Mouse (Mus musculus): Measurements from ENCODE around the gene Rapgef2.

Gene Rapgef2

GRCm38 (mm10) chr3:79283976-79284375, 2.3 kb downstream of the Rapgef2 start:
- in situ Hi-C loops (cut with MboI, MseI): loop anchor here (10.0 kb wide), 1 partner anchor 59 kb away; no protein-coding TSS in a partner anchor

GRCm38 (mm10) chr3:79283031-79283430, 3.3 kb downstream of the Rapgef2 start:
- in situ Hi-C loops (cut with MboI, MseI): loop anchor here (10.0 kb wide), 1 partner anchor 58 kb away; no protein-coding TSS in a partner anchor

- in situ Hi-C loops (cut with MboI, MseI): no loop called here
Observed at GRCm38 (mm10) chr3:79275856-79276645, 10.3 kb downstream of the Rapgef2 start.

GRCm38 (mm10) chr3:79273350-79273749, 13.0 kb downstream of the Rapgef2 start:
- in situ Hi-C loops (cut with MboI, MseI): no loop called here

GRCm38 (mm10) chr3:79272939-79273338, 13.4 kb downstream of the Rapgef2 start:
- in situ Hi-C loops (cut with MboI, MseI): no loop called here

DNA sequence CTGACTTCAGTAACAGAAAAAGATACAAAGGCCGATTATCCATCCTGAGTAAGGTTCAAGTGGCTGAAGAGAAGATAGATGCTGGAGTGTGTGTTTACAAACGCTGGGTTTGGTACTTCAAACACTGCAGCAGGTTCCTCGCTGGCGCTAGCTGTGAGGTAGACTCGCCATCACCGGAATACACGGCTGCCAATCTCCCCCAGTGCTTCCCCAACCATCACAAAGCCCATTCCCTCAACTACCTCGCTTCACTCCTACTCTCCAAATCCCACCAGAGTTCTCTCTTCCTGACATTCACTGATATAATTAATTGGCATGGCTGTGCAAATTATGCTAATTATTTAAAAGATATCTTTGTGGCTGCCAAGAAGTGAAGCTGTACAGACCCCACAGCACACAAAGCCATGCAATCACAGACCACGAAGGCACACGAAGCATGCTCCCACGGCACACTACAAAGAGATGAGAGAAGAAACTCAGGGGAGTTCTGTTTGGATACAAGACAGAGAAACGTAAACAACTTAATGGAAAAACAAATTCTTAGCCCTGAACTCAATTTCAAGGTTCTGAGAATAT, 15.2 kb downstream of the Rapgef2 start:
- in situ Hi-C loops (cut with MboI, MseI): no loop called here

DNA sequence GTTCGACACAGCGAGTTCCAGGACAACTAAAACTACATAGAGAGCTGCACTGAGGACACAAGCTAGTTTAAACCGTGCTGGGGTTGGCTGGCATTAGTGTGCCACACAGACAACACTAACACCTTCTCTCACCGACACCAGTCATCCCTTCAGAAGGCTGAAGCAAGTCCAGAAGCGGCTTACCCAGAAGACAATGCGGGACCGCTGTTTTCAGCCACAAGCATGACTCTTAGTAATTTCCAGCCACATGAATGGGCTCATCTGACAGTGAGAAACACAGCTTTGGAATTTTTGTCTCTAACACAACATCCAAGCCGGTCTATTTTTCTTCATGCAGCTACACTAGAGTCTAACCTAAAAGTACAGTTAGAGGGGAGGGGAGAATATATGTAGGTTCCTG, 16.4 kb downstream of the Rapgef2 start:
- in situ Hi-C loops (cut with MboI, MseI): no loop called here

DNA sequence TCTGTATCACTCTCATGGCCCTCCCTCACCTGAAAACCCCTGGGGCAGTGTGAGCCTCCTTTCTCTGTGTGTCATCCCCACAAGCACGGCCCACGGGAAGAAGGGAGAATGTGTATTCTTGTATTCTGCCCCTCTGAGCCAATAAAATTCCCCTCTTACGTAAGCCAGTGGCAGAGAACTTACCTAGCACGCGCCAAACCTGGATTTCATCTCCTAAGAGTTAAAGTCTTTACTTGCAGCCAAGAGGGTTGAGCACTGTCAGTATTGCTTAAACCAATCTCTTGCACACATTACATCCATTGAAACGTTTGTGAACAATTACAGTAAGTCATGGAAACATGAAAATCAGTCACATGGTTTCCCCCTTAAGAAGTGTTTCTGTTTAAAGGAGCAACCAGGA, 19.3 kb downstream of the Rapgef2 start:
- in situ Hi-C loops (cut with MboI, MseI): no loop called here

DNA sequence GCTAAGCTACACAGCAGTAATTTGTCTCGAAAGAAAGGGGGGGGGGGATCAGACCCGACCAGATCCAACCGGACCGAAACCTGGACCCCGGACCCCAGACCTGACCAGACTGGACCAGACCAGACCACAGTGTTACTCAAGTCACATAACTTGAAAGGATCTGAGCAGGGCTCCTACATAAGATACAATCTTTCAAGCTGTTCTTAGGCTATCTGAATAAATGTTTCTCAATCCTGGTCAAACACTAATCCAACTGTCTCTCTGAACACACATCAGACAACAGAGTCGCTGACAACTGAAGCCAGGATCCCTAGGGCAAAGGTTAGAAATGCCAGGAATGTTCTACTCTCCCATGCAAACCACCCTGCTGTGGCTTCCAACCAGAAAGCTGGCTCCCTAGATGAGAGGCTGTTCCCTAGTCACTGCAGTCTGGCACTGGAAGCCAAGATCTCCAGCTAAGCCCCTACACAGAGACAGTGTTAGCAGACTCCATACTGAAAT, 24.5 kb downstream of the Rapgef2 start:
- in situ Hi-C loops (cut with MboI, MseI): no loop called here

DNA sequence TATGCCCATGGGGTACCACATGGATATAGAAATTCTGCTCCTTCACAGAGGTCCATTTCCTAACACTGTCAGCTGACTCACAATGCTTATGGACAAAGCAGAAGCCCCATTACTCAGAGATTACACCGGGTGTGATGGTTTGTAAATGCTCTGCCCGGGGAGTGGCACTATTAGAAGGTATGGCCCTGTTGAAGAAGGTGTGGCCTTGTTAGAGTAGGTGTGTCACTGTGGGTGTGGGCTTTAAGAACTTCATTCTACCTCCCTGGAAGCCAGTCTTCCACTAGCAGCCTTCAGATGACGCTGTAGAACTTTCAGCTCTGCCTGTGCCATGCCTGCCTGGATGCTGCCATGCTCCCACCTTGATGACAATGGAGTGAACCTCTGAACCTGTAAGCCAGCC, 32.3 kb downstream of the Rapgef2 start:
- in situ Hi-C loops (cut with MboI, MseI): no loop called here

DNA sequence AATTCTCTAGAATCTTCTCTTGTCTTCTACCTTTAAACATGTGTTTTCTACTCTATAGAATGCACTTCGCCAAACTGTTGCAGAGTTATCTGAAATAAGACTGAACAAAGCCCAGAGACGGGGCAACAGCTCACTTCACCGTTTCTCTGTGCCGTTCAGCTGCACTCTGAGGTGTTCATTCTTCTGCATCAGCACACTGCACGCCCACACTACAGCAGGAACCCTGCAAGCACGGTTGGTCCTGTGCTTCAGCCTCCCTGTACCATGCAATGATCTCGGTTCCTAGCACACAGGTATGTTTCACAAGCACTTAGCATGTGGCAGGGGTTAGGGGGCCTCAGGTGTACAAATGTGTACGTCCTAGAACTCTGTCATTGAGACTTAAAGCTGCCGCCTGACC, 32.9 kb downstream of the Rapgef2 start:
- in situ Hi-C loops (cut with MboI, MseI): no loop called here

DNA sequence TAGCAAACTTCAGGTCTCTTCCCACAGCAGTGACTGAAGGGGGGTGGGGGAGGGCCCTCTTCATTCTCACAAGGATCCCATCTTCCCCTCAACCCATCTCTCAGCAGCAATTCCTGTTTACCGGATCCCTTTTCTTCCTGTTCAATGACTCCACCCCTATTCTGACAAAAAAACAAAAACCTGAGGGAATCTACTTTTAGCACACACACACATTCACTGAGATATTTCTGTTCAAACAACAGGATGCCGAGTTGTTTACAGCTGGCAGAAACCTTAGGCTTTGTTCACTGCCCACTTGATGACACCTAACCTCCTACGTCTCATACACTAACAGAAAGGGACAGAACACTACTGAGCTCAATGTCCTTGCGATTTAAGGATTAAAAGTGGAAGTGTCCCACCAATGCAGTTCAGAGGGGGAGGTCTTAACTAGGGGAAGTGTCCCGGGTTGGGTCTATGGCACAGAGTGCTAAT, 33.4 kb downstream of the Rapgef2 start:
- in situ Hi-C loops (cut with MboI, MseI): no loop called here

- in situ Hi-C loops (cut with MboI, MseI): no loop called here
Observed at GRCm38 (mm10) chr3:79249955-79250354, 36.4 kb downstream of the Rapgef2 start.

DNA sequence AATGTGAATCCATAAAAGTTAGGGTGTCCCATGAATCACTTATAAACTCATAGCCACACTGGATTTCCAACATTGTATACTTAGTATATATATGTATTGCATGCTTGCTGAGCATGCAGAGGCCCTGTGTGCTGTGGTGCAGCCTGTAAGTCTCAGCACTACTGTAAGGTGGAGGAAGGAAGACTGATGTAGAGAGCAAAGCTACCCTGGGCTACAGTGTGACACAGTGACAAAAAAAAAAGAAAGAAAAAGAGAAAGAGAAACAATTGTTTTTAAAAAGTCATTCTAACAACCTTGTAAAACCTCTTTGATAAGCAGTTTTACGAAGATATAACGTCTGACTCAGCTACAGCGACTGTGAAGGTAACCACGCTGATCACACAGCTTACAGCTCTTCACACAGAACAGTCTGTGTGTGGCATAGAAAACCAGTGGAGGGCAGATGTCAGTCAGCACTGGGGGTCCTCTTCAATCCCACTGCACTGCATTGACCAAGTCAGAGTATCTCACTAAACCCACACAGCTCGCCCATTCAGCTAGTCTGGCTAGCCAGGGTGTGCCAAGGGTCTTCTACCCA, 37.6 kb downstream of the Rapgef2 start:
- in situ Hi-C loops (cut with MboI, MseI): no loop called here

DNA sequence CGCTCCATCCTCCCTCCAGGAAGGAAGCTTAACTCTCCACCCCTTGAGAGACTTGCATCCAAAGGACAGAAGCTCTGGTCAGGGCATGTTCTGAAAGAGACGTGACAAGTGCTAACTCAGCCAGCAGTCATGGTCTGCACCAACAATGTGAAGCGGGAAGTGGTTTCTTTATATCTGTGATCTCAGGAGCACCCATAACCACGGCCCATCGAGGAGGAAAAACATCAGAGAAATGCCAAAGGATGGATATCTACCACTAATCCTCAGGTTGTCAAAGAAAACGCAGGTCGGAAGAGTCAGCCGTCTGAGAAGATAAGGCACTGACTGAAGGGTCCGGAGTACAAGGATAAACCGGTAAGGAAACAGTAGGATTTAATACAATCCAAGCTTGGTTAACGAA, 38.1 kb downstream of the Rapgef2 start:
- in situ Hi-C loops (cut with MboI, MseI): no loop called here

GRCm38 (mm10) chr3:79244347-79244746, 42.0 kb downstream of the Rapgef2 start:
- in situ Hi-C loops (cut with MboI, MseI): loop anchor here (5.0 kb wide), 1 partner anchor 43 kb away; the partner anchor contains the start of gene Rapgef2

DNA sequence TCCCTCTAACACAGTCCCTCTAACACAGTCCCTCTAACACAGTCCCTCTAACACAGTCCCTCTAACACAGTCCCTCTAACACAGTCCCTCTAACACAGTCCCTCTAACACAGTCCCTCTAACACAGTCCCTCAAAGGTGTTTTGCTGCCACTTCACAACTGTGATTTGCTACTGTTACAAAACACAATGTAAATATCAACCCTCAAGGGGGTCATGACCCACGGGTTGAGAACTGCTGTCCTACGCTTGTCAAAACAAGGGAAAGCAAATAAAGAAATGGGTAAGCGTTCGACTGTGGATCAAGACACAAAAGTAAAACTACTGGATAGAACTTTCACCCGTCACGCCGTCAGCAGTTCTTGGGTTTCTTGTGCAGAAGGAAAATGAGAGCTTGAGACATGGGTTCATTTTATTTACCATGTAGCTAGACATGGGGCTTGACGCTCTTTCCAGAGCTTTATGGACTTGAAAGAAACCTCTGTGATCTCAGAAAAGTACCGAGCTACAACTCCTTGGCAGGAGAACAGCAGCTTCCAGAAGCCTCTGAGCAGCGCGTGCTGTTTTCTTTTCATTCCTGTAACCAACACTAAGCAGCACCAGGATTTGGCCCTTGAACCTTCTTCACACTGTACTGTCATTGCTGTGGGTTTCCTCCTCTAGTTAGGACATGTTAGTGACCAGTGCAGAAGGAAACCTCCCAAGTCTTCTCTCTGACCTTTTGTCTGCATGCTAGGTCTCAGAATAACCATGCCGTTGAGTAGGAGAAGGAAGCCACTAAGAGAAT, 43.2 kb downstream of the Rapgef2 start:
- in situ Hi-C loops (cut with MboI, MseI): loop anchor here (5.0 kb wide), 1 partner anchor 44 kb away; the partner anchor contains the start of gene Rapgef2

GRCm38 (mm10) chr3:79242298-79242697, 44.0 kb downstream of the Rapgef2 start:
- in situ Hi-C loops (cut with MboI, MseI): loop anchor here (5.0 kb wide), 1 partner anchor 45 kb away; the partner anchor contains the start of gene Rapgef2

- in situ Hi-C loops (cut with MboI, MseI): no loop called here
Observed at GRCm38 (mm10) chr3:79239066-79239462, 47.3 kb downstream of the Rapgef2 start.

DNA sequence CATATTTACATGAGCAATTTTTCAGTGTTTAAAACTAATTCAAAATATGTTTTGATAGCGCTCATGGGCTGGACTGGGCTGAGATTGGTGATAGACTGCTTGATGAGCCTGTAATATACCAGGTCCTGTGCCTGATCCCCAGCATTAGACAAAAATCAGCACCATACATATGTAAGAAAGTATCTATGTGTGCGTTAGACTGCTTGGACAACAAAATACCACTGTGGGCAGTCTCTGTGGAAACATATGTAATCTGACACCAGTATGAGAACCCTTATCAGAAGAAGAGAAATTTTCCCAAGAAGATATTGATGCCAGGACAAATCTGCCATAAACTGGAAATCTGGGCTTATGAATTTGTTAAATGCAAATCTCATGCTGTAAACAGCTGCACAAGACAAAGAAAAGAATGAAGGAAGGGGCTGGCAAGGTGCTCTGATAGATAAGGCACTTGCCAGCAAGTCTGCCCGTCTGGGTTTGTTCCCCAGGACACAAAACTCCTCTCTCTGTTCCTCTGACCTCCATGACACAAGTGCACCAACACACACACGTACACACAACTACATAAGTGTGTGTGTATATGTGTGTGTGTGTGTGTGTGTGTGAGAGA, 47.8 kb downstream of the Rapgef2 start:
- in situ Hi-C loops (cut with MboI, MseI): no loop called here
